ENCODE assay signal across 26 mouse cellular contexts in genomic region chr2:60230361-60230760, GRCm38 (mm10).
"Had no signal": no experiment of that assay in that cellular context is flagged by ENCODE, and none has a peak within 500 bp of the region (broad histone marks: within the 10 kb centered on the region; RNA-seq: fewer than 3 reads in every experiment).

No protein-coding gene starts in this region.

- H3K27ac ChIP-seq: heart, embryonic 10.5 days; hindbrain, embryonic 10.5 days; hindbrain, embryonic 12.5 days; hindbrain, embryonic 14.5 days; kidney, embryonic 15.5 days; kidney, postnatal 0 days; limb, embryonic 13.5 days; limb, embryonic 15.5 days; liver, embryonic 12.5 days; liver, embryonic 14.5 days had no signal

- H3K27me3 ChIP-seq: heart, embryonic 12.5 days; hindbrain, embryonic 12.5 days; kidney, embryonic 15.5 days; limb, embryonic 13.5 days; limb, embryonic 15.5 days; liver, embryonic 12.5 days had no signal

- ATAC-seq: hindbrain, embryonic 16.5 days; intestine, embryonic 16.5 days; liver, embryonic 12.5 days had no signal

- DNase-seq: gastrocnemius, postnatal 14 days; gastrocnemius, postnatal 36 days; heart, adult 18-20 months; heart, postnatal 10 days; heart, postnatal 4 days; kidney, adult 11 months; kidney, adult 2 months; kidney, adult 9 months; kidney, postnatal 14 days; kidney, postnatal 36 days; layer of hippocampus, adult 9-11 months; layer of hippocampus, postnatal 36 days; left cerebral cortex, postnatal 4 days had no signal

- H3K9me3 ChIP-seq: heart, embryonic 10.5 days; heart, embryonic 12.5 days; hindbrain, embryonic 12.5 days; kidney, embryonic 15.5 days; limb, embryonic 13.5 days; limb, embryonic 15.5 days; liver, embryonic 12.5 days had no signal

- H3K4me3 ChIP-seq: heart, embryonic 10.5 days; heart, embryonic 12.5 days; hindbrain, embryonic 10.5 days; hindbrain, embryonic 12.5 days; kidney, embryonic 15.5 days; limb, embryonic 13.5 days; limb, embryonic 15.5 days; liver, embryonic 12.5 days had no signal

- H3K4me1 ChIP-seq: heart, embryonic 10.5 days; hindbrain, embryonic 10.5 days; hindbrain, embryonic 12.5 days; kidney, embryonic 15.5 days; limb, embryonic 13.5 days; limb, embryonic 15.5 days had no signal
